Mouse (Mus musculus): ENCODE data around the gene Usp27x. TPM values are rescaled to one million over a fixed set of nuclear protein-coding genes. Genes with fewer than 3 reads are reported as not detected.

The Usp27x gene
- polyA plus RNA-seq, 1 experiment: 4.5 TPM

GRCm38 (mm10) chrX:7325455-7325854, 50.2 kb downstream of the Usp27x start:
- no peaks in the 10 kb centered on the region for H3K4me1 ChIP-seq (ENCODE audit: control insufficient read depth, insufficient read depth, low read length)
- TF ChIP-seq POLR2A (IDR thresholded peaks at IDR 0.05; ENCODE audit: low read depth, low read length): no peak
- TF ChIP-seq CTCF (IDR thresholded peaks at IDR 0.05; ENCODE audit: borderline replicate concordance, insufficient read depth, low read length): no peak
- H3K4me3 ChIP-seq (ENCODE audit: insufficient read depth, low read length): no peak overlapping the region
- H3K27ac ChIP-seq (ENCODE audit: insufficient read depth, low read length): no peak overlapping the region

GRCm38 (mm10) chrX:7322288-7322687, 53.3 kb downstream of the Usp27x start:
- H3K4me1 ChIP-seq (ENCODE audit: control insufficient read depth, insufficient read depth, low read length): no peaks in the 10 kb centered on the region
- H3K4me3 ChIP-seq (ENCODE audit: insufficient read depth, low read length): no peak overlapping the region
- TF ChIP-seq CTCF (IDR thresholded peaks at IDR 0.05; ENCODE audit: borderline replicate concordance, insufficient read depth, low read length) (no peak), POLR2A (IDR thresholded peaks at IDR 0.05; ENCODE audit: low read depth, low read length) (no peak)
- H3K27ac ChIP-seq (ENCODE audit: insufficient read depth, low read length): no peak overlapping the region

Other genes with a start within 250 kb of the Usp27x start
- 47.5 and 54.7 TPM in 2 replicates for gene Clcn5, start 56.5 kb downstream of the Usp27x start, polyA plus RNA-seq (2011; ENCODE audit: insufficient read length, low read depth, missing spikeins)
- gene Foxp3, start 197.8 kb upstream of the Usp27x start, polyA plus RNA-seq (2011; ENCODE audit: insufficient read length, low read depth, missing spikeins): not detected in 2 replicates
- 2.9 and 3.1 TPM in 2 replicates for gene Ppp1r3f, start 198.5 kb upstream of the Usp27x start, polyA plus RNA-seq (2011; ENCODE audit: insufficient read length, low read depth, missing spikeins)
- gene Ccdc22, start 229.7 kb upstream of the Usp27x start, polyA plus RNA-seq (2011; ENCODE audit: insufficient read length, low read depth, missing spikeins): 12.8 and 14.3 TPM in 2 replicates
- gene Cacna1f, start 231.3 kb upstream of the Usp27x start, polyA plus RNA-seq (2011; ENCODE audit: insufficient read length, low read depth, missing spikeins): not detected in 2 replicates

Measured in embryonic fibroblast, embryonic 13.5 days (primary cell).